Mouse (Mus musculus): Measurements from ENCODE around the gene Oser1.
"Not testable (repeated sequence)": the region's sequence is repeated elsewhere in the genome, so short reads cannot be mapped to it uniquely, and the experiment has no call there.

The Oser1 gene

GRCm38 (mm10) chr2:163424597-163424996, at the start of gene Oser1:
TSS of gene Oser1 (minus strand) at chr2:163424697.
- no peak for DNase-seq

GRCm38 (mm10) chr2:163472466-163472851, 48.0 kb upstream of the Oser1 start, which contains the start of gene Fitm2:
TSS of gene Fitm2 (minus strand) at chr2:163472629.
- peak; percentile 96 to 97 for DNase-seq

DNA sequence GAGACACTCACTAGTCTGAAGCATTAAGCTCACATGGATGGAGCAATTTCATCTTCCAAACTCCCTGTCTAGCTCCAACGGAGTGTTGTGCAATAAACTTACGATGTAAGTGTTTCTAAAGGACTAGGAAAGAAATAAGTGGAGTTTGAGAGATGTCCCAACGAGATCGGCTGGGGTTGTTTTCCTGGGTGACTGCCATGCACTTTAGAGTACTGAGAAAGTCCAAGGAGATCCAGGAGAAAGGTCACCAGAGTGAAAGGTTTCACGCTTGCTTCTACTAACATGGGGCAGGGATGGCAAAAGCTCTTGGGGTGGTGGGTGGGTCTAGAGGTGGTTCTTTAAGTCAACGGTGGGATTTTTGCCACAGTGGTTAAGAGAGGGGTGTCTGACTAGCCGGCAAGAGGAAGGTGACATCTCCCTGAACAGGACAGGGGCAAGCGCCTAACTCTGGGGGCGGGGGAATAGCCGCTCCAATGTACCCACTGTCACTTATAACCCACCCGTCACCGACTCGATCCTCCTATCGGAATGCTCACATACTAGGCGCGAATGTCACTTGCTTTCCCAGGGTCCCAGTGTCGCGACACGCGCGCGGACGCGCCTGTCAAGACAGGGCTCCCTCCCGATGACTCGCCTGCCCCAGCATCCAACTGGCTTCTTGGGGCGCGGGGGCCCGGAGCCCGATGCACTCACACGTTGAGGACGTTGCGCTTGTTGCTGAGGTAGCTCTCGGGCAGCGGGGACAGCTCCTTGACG, 47.4 kb upstream of the Oser1 start:
- DNase-seq, result peak; percentile 43 to 49

DNA sequence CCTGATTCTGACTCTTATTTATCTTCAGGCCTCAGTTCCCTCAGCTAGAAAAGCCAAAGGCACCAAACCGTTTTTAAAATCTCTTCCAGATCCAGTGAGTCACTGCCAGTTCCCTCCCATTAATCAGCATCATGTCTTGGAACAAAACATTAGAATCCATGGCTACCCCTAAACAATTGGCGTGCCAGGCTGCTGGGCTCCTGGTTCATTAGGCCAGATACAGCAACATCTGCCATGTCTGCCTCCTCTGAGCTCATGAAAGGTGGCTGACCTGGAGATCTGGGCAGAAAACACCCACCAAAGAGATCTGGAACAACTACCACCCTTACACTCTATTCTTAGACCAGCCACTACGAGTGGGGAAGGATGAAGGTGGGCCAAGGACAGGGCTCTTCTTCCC, 46.6 kb upstream of the Oser1 start:
- peak in 1 of 2 experiments; percentile 5 for DNase-seq

GRCm38 (mm10) chr2:163469711-163470110, 45.2 kb upstream of the Oser1 start:
- peak in 1 of 2 experiments; percentile 18 for DNase-seq

DNA sequence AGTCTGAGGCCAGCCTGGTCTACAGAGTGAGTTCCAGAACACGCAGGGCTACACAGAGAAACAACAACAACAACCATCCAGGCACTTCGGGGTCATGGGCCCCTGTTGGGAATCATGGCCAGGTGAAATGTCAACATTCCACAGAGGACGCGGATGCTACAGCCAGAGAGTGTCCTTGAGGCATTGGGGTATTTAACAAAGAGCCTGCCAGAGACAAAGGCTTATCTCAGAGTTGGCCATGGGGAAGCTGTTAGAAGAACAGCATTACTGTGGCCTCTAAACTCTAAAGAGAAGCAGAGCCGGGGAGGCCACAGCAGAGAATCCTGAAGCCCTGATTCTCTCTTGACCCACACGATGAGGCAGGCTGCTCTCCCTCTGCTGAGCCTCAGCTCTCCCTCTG, 44.4 kb upstream of the Oser1 start:
- peak in 1 of 2 experiments; percentile 11 for DNase-seq

GRCm38 (mm10) chr2:163467585-163467984, 43.1 kb upstream of the Oser1 start:
- no peak for DNase-seq

DNA sequence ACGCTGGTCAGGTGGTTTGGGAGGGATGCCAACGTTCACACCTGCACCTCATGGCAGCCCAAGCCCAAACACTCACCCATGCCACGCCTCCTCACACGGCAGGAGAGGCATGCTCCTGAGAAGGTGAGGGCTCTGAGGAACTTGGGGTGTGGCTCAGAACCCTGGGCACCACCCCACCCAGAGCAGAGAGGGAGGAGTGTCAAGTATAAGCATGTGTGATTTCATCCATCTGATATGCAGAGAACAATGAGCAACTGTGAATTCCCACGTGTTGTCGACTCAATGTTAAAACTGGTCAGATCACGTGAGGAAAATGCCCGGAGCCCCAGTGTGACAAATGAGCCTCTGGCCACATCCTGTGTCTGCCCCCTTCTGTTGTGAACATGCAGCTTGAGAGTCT, 42.3 kb upstream of the Oser1 start:
- DNase-seq, result peak; percentile 22 to 72

DNA sequence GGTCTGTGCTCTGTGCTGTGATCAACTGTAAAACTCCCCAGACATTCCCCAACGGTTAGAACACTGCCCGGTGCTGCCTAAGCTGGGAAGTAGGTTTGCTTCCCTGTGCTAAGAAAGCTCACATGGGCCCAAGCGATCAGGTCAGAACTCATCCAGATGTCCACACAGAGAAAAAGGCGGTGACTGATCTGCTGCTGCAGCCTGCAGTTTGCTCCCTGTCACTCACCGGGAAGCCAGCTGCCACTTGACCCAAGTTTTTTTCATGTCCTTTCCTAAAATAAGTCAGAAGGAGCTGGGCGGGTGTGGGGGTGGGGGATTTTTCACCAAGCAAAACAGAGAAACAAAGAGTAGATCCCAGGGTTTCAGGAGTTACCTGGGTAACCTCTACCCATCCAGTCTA, 40.1 kb upstream of the Oser1 start:
- DNase-seq, result no peak

DNA sequence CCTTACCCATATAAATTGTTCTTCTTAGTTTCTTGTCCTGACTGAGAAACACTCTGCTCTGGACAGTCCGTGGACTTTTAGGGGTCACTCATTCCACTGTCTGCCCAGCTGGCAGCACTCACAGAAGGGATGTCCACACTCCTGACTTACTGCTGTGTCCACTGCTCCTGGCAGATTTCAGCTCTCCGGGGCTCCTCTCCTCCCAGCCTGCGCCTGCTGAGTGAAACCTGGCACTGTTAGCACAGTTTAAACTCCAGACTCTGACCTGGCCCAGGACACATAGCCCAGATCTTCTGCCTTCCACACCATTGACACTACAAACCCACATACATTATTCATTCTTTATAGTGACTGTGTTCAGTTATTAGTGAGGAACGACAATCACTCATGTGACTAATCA, 39.5 kb upstream of the Oser1 start:
- no peak for DNase-seq

DNA sequence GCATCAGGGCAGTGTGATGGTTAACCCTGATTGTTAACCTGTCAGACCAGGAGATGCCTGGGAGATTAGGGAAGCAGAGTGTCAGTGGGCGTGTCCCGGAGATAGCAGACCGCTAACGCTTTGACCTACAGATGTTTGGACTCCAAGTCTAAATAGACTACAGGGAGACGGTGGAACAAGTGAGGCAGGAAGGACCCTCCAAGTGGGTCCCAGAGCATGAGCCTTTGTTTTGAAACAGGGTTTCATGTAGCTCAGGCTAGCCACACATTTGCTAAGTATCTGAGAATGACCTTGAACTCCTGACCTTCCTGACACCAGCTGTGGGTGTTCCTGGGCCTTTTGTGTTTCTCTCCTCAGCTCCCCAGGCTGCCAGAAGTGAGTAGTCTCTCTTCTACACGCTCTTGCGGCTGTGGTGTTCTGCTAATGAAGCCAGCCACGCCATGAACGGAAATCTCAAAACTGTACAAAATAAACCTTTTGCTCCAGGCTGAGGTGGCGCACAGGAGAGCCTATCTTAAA, 38.8 kb upstream of the Oser1 start:
- no peak for DNase-seq

DNA sequence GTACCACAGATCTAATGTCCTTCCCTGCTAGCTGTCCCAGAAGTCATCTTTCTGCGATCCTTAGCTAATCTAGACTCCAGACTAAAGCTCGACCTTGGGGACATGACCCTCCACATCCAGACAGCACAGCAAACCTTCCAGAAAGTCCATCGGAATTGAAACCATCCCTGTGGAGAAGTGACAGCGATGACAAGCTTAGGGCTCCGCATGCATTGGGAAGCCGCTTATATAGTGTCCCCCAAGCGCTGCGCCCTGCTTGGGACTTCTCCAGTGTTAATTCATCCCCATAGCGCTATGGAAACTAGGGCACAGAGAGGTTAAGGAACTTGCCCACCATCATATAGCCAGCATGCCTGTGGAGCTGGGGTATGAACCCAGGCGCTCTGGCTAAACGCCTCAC, 38.3 kb upstream of the Oser1 start:
- DNase-seq, result no peak

GRCm38 (mm10) chr2:163462386-163462785, 37.9 kb upstream of the Oser1 start:
- DNase-seq, result no peak

DNA sequence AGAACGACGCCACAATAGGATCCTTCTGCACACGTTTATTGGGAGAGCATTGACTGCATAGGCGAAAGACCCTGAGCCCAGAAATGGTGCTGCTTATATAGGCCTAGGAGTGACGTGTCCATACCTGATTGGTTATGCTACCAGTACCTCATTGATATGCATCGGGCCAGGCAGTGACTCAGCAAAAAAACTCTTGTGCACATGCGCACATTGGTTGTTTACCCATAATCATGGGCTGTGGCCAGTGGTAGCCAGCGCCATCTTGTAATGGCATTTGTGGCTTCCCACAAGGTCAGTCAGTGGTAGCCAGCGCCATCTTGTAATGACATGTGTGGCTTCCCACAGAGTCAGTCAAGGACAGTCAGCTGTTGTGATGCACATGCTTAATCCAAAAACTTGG, 36.8 kb upstream of the Oser1 start:
- DNase-seq, result not testable (repeated sequence)

GRCm38 (mm10) chr2:163460622-163461021, 36.1 kb upstream of the Oser1 start:
- no peak for DNase-seq

DNA sequence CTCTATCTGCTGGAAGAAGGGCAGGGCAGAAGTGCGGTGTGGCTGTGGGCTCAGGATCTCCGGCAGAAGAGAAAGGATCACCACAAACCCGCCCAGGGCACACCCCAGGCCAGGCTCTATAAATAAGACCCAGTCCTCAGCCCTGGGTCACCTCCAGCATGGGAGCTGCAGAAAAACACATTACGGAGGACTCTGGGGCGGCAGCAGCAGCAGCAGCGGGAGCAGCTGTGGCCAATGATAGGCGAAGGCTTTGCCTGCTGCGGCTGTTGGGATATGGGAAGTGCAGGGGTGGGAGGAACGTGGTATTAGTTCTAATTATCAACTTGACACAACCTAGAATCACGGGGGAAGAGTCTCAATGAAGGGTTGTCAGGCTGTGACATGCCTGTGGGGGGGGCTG, 34.9 kb upstream of the Oser1 start:
- no peak for DNase-seq

GRCm38 (mm10) chr2:163458539-163459265, 34.2 kb upstream of the Oser1 start:
- no peak for DNase-seq

GRCm38 (mm10) chr2:163453378-163453777, 28.9 kb upstream of the Oser1 start:
- DNase-seq, result no peak

DNA sequence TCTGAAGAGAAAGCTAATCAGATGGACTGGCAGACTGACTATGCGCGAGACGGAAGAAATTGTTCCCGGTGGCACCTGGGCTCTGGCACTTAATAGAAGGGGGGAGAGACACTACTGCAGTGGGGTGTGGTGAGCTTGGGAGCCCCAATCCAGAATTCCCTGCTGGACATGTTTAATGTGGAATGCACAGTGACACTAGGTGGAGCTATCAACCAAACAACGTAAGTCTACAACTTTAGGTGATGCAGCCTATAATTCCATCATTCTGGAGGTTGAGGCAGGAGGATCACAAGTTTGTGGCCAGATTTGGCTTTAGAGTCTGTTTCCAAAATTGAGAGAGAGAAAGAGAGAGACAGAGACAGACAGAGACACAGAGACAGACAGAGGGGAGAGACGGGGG, 28.2 kb upstream of the Oser1 start:
- no peak for DNase-seq

GRCm38 (mm10) chr2:163450668-163451295, 26.3 kb upstream of the Oser1 start:
- DNase-seq, result no peak

- DNase-seq, result no peak
Measured at GRCm38 (mm10) chr2:163449276-163449675, 24.8 kb upstream of the Oser1 start.

DNA sequence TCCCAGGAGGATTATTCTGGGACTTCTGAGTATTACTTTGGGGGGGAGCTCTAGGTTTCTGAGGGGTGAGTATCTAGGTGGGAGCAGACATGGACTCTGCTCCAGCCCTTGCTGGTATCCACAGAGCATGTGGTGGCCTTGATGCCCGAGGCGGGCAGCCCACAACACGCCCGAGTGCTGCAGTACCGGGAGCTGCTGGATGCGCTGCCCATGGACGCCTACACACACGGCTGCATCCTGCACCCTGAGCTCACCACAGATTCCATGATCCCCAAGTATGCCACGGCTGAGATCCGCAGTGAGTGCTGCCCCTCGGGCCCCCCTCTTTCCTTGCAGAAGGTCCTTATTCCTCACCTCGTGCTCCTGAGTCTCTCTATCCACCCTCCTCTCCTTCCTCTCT, 22.9 kb upstream of the Oser1 start:
- DNase-seq, result no peak

DNA sequence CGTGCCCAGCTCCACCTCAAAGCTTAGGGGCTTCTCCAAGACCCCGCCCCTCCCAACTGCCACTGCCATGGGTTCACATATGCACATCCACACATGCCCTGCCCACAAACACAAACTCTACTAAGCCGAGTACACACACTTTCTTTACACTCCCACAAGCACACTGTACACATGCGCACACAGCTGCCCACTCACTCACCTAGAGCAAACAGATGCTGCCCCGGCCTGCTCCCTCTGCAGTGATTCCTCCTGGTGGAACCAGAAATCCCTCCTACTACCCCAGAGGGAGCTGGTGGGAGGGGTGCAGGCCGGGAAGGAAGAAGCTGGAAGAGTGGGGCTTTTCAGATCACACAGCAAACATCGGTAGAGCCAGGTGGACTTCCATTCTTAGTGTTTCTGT, 19.5 kb upstream of the Oser1 start:
- no peak for DNase-seq

- no peak for DNase-seq
Measured at GRCm38 (mm10) chr2:163443543-163443942, 19.0 kb upstream of the Oser1 start.
